In the genomic region with DNA sequence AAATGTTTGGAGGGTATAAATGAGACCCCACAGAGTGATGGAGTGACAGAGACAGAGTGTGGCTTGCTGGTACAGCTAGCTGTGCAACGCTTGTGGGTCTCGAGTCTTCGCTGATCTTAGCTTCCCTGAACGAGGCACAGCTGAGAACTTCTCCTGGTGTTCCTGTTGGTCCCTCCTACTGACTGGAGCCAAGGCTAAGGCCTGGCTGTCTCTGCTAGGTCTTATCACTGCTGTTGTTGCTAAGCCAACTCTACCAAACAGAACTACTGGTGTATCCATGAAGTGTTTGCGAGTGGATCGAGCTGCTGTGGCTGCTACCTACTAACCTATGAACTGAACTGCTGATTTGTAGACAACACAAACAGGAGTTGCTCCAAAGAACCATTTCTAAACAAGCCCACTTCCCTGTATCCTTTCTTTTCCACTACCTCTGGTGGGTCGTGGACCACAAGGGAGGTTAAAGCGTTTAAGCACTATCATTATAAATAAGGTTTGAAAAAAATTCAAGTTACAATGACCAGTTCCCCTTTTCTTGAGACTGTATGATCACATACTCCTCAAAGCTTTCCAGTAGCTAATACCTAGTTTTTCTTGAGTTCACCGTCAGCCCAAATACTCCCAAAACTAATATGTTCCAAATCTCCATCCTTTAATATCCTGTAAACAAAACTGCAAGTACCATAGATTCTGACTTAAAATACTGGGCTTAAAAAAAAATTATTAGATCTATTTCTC, we compare ENCODE assay signal across 19 mouse cellular contexts. TPM values are rescaled to one million over a fixed set of nuclear protein-coding genes. Genes with fewer than 3 reads are reported as not detected.
DNase-seq lines count a peak whose midpoint lies in the region; ATAC-seq and TF ChIP-seq lines count a peak whose summit lies in the region.
"Had no signal": no experiment of that assay in that cellular context is flagged by ENCODE, and none has a peak within 500 bp of the region (broad histone marks: within the 10 kb centered on the region; RNA-seq: fewer than 3 reads in every experiment).

No protein-coding gene starts in this region.

- no peak for DNase-seq in layer of hippocampus, adult 2 months (ENCODE audit: low spot score in 2 of 2)
- no peak for DNase-seq in layer of hippocampus, adult 9-10 months (ENCODE audit: low spot score)
- no peak for DNase-seq in limb, embryonic 10.5 days (ENCODE audit: low spot score)
- no peak for DNase-seq in midbrain, postnatal 0 days (ENCODE audit: low spot score)
- DNase-seq: adrenal gland, adult 8-10 months; cerebellum, adult 2 months; thymus, adult 18-20 months had no signal

- ATAC-seq in heart, embryonic 13.5 days (ENCODE audit: extremely low read depth, insufficient number of reproducible peaks, low FRiP score, low TSS enrichment) = no peak
- no peak for ATAC-seq in erythroblast, adult 5-6 weeks (replicated peaks; ENCODE audit: low FRiP score, poor library complexity, severe bottlenecking)
- ATAC-seq in midbrain, postnatal 0 days (ENCODE audit: low FRiP score) = no peak
- no peak for ATAC-seq in cerebellum, adult (ENCODE audit: insufficient number of reproducible peaks, low FRiP score, low TSS enrichment)
- ATAC-seq: inflammation-experienced regulatory T-cells, adult 6 months had no signal

- WGBS in heart, embryonic 13.5 days = 65% methylated on average over 9 of the region's 9 CpGs
- WGBS in limb, embryonic 10.5 days = 93% methylated on average over 9 of the region's 9 CpGs
- 96% methylated on average over 9 of the region's 9 CpGs for WGBS in midbrain, postnatal 0 days

- H3K27ac ChIP-seq in layer of hippocampus, adult 2 months = peak overlapping the region; percentile 33; the same call in 1 of the 2 replicates
- peak overlapping the region; percentile 98 for H3K27ac ChIP-seq in brown adipose tissue, adult 24 weeks (replicated peaks; ENCODE audit: low read depth, low read length)
- peak overlapping the region; percentile 51 for H3K27ac ChIP-seq in heart, embryonic 13.5 days (replicated peaks)
- 0 out of 2 replicates have a peak overlapping the region, but pooled peaks have one; percentile 38 for H3K27ac ChIP-seq in limb, embryonic 10.5 days
- H3K27ac ChIP-seq in midbrain, postnatal 0 days (ENCODE audit: low read depth, low read length) = no peak overlapping the region
- H3K27ac ChIP-seq: embryonic facial prominence, embryonic 12.5 days; kidney, embryonic 15.5 days; left cerebral cortex, adult 2 months had no signal

- no peak overlapping the region for H3K4me3 ChIP-seq in layer of hippocampus, adult 2 months
- H3K4me3 ChIP-seq in brown adipose tissue, adult 24 weeks (ENCODE audit: insufficient read depth, low read depth, low read length) = no peak overlapping the region
- no peak overlapping the region for H3K4me3 ChIP-seq in heart, embryonic 13.5 days
- no peak overlapping the region for H3K4me3 ChIP-seq in limb, embryonic 10.5 days
- H3K4me3 ChIP-seq in midbrain, postnatal 0 days (ENCODE audit: low read depth, low read length) = no peak overlapping the region
- H3K4me3 ChIP-seq: embryonic facial prominence, embryonic 12.5 days; kidney, embryonic 15.5 days; left cerebral cortex, adult 2 months; limb, embryonic 13.5 days had no signal

- H3K4me2 ChIP-seq in heart, embryonic 13.5 days = no peak overlapping the region
- H3K4me2 ChIP-seq in midbrain, postnatal 0 days (ENCODE audit: low read depth, low read length, poor library complexity, severe bottlenecking) = no peak overlapping the region
- H3K4me2 ChIP-seq: embryonic facial prominence, embryonic 12.5 days; kidney, embryonic 15.5 days; limb, embryonic 13.5 days had no signal

- H3K9ac ChIP-seq in heart, embryonic 13.5 days = no peak overlapping the region
- H3K9ac ChIP-seq in midbrain, postnatal 0 days (replicated peaks; ENCODE audit: low read length, poor library complexity, severe bottlenecking) = no peak overlapping the region
- H3K9ac ChIP-seq: embryonic facial prominence, embryonic 12.5 days; kidney, embryonic 15.5 days; limb, embryonic 13.5 days had no signal

- H3K36me3 ChIP-seq in heart, embryonic 13.5 days = peaks cover 2% of the 10 kb centered on the region; the same call in 1 of the 2 replicates
- no peaks in the 10 kb centered on the region for H3K36me3 ChIP-seq in limb, embryonic 10.5 days
- H3K36me3 ChIP-seq in midbrain, postnatal 0 days (ENCODE audit: insufficient read depth, low read length) = no peaks in the 10 kb centered on the region
- H3K36me3 ChIP-seq: embryonic facial prominence, embryonic 12.5 days; G1E had no signal

- H3K27me3 ChIP-seq in heart, embryonic 13.5 days (replicated peaks) = no peaks in the 10 kb centered on the region
- no peaks in the 10 kb centered on the region for H3K27me3 ChIP-seq in limb, embryonic 10.5 days (ENCODE audit: low read depth, poor library complexity, severe bottlenecking)
- H3K27me3 ChIP-seq in midbrain, postnatal 0 days (ENCODE audit: insufficient read depth, low read length) = no peaks in the 10 kb centered on the region
- H3K27me3 ChIP-seq: embryonic facial prominence, embryonic 12.5 days; kidney, embryonic 15.5 days; limb, embryonic 13.5 days had no signal

- H3K9me3 ChIP-seq in heart, embryonic 13.5 days = no peaks in the 10 kb centered on the region
- no peaks in the 10 kb centered on the region for H3K9me3 ChIP-seq in limb, embryonic 10.5 days (replicated peaks)
- no peaks in the 10 kb centered on the region for H3K9me3 ChIP-seq in midbrain, postnatal 0 days (ENCODE audit: low read length)
- H3K9me3 ChIP-seq: embryonic facial prominence, embryonic 12.5 days; kidney, embryonic 15.5 days; limb, embryonic 13.5 days had no signal

- no peak for TF ChIP-seq CTCF in layer of hippocampus, adult 2 months (conservative IDR thresholded peaks at IDR 0.05)
- no peak for TF ChIP-seq CTCF in midbrain, postnatal 0 days (IDR thresholded peaks at IDR 0.05)

- H3K4me1 ChIP-seq in brown adipose tissue, adult 24 weeks (ENCODE audit: control insufficient read depth, insufficient read depth, insufficient read length, low read length) = peaks cover 24% of the 10 kb centered on the region
- H3K4me1 ChIP-seq in heart, embryonic 13.5 days = peaks cover 80% of the 10 kb centered on the region
- peaks cover 36% of the 10 kb centered on the region for H3K4me1 ChIP-seq in limb, embryonic 10.5 days
- H3K4me1 ChIP-seq in midbrain, postnatal 0 days (ENCODE audit: insufficient read depth, low read length) = no peaks in the 10 kb centered on the region

RNA-seq across cellular contexts. Expression of a gene that starts 42.6 kb away (rescaled TPM):
- 10 to 100 TPM; 12.7 to 12.9 TPM for total RNA-seq in layer of hippocampus, adult 2 months (2021)
- 27.8 and 28.3 TPM in 2 replicates for polyA plus RNA-seq in brown adipose tissue, adult 24 weeks (2012; ENCODE audit: insufficient read depth, insufficient read length, missing spikeins)
- 13.8 and 16.1 TPM in 2 replicates for polyA plus RNA-seq in heart, embryonic 13.5 days (2015; fragmentation: Nextera tagmentation; extraction: Ambion mirVana)
- 8.3 and 10.7 TPM in 2 replicates for polyA plus RNA-seq in limb, embryonic 10.5 days (2016; fragmentation: Nextera tagmentation; extraction: Ambion mirVana)
- not detected in 2 replicates for total RNA-seq in erythroblast, adult 5-6 weeks (2015; ENCODE audit: low replicate concordance)
- not detected in 2 replicates for total RNA-seq in erythroblast, adult 5-6 weeks (2017; ENCODE audit: low replicate concordance)
- 27.2 and 28.0 TPM in 2 replicates for total RNA-seq in midbrain, postnatal 0 days (2014; rRNA removed)
- 7.5 and 8.6 TPM in 2 replicates for polyA plus RNA-seq in midbrain, postnatal 0 days (2015; fragmentation: Nextera tagmentation; extraction: Ambion mirVana)
- total RNA-seq: common myeloid progenitor, adult 5-6 weeks; megakaryocyte-erythroid progenitor cell, adult 5-6 weeks had no signal
- polyA plus RNA-seq: G1E had no signal
